ENCODE assay signal across 15 mouse cellular contexts in genomic region chr19:14424016-14424964, GRCm38 (mm10).
DNase-seq lines count a peak whose midpoint lies in the region; ATAC-seq lines count a peak whose summit lies in the region.
"Had no signal": no experiment of that assay in that cellular context is flagged by ENCODE, and none has a peak within 500 bp of the region (broad histone marks: within the 10 kb centered on the region; RNA-seq: fewer than 3 reads in every experiment).

No protein-coding gene starts in this region.

- no peak overlapping the region for H3K27ac ChIP-seq in heart, embryonic 11.5 days (ENCODE audit: low read depth, low read length)
- no peak overlapping the region for H3K27ac ChIP-seq in heart, embryonic 12.5 days (ENCODE audit: poor library complexity, severe bottlenecking)
- H3K27ac ChIP-seq in liver, embryonic 12.5 days: no peak overlapping the region
- no peak overlapping the region for H3K27ac ChIP-seq in forebrain, embryonic 11.5 days (ENCODE audit: low read depth, low read length)
- H3K27ac ChIP-seq: midbrain, embryonic 15.5 days; neural tube, embryonic 12.5 days had no signal

- no peak for ATAC-seq in heart, embryonic 11.5 days (replicated peaks; ENCODE audit: insufficient number of reproducible peaks, low FRiP score, low TSS enrichment)
- ATAC-seq in heart, embryonic 12.5 days (ENCODE audit: insufficient number of reproducible peaks, low FRiP score): no peak
- ATAC-seq in liver, embryonic 12.5 days: no peak
- no peak for ATAC-seq in forebrain, embryonic 11.5 days (replicated peaks; ENCODE audit: low FRiP score)
- ATAC-seq: inflammation-experienced regulatory T-cells, adult 6 months; midbrain, embryonic 15.5 days; Patski had no signal

- H3K36me3 ChIP-seq in heart, embryonic 11.5 days (ENCODE audit: control insufficient read depth, insufficient read depth, low read length): no peaks in the 10 kb centered on the region
- no peaks in the 10 kb centered on the region for H3K36me3 ChIP-seq in heart, embryonic 12.5 days
- H3K36me3 ChIP-seq in liver, embryonic 12.5 days: no peaks in the 10 kb centered on the region
- H3K36me3 ChIP-seq in forebrain, embryonic 11.5 days (ENCODE audit: control insufficient read depth, insufficient read depth, low read length): no peaks in the 10 kb centered on the region
- H3K36me3 ChIP-seq: midbrain, embryonic 15.5 days; neural tube, embryonic 12.5 days had no signal

- no peak overlapping the region for H3K4me3 ChIP-seq in heart, embryonic 11.5 days (ENCODE audit: low read depth, low read length)
- no peak overlapping the region for H3K4me3 ChIP-seq in heart, embryonic 12.5 days
- no peak overlapping the region for H3K4me3 ChIP-seq in liver, embryonic 12.5 days
- H3K4me3 ChIP-seq in forebrain, embryonic 11.5 days (ENCODE audit: low read depth, low read length): no peak overlapping the region
- H3K4me3 ChIP-seq: midbrain, embryonic 15.5 days; neural tube, embryonic 12.5 days had no signal

- peak overlapping the region; percentile 16; the same call in 1 of the 2 replicates for H3K4me2 ChIP-seq in heart, embryonic 11.5 days
- no peak overlapping the region for H3K4me2 ChIP-seq in heart, embryonic 12.5 days
- peak overlapping the region; percentile 16 for H3K4me2 ChIP-seq in liver, embryonic 12.5 days
- no peak overlapping the region for H3K4me2 ChIP-seq in forebrain, embryonic 11.5 days (ENCODE audit: low read depth, low read length, severe bottlenecking)
- H3K4me2 ChIP-seq: midbrain, embryonic 15.5 days; neural tube, embryonic 12.5 days had no signal

- WGBS in heart, embryonic 11.5 days (ENCODE audit: insufficient replicate concordance): 17% methylated on average over 12 of the region's 12 CpGs
- WGBS in heart, embryonic 12.5 days: 21% methylated on average over 12 of the region's 12 CpGs
- WGBS in liver, embryonic 12.5 days (ENCODE audit: insufficient replicate concordance): 47% methylated on average over 12 of the region's 12 CpGs
- 75% methylated on average over 12 of the region's 12 CpGs for WGBS in forebrain, embryonic 11.5 days

- no peak overlapping the region for H3K9ac ChIP-seq in heart, embryonic 11.5 days (ENCODE audit: low read depth, low read length)
- no peak overlapping the region for H3K9ac ChIP-seq in heart, embryonic 12.5 days
- no peak overlapping the region for H3K9ac ChIP-seq in liver, embryonic 12.5 days
- H3K9ac ChIP-seq in forebrain, embryonic 11.5 days (ENCODE audit: low read length): no peak overlapping the region
- H3K9ac ChIP-seq: midbrain, embryonic 15.5 days; neural tube, embryonic 12.5 days had no signal

- H3K9me3 ChIP-seq in heart, embryonic 11.5 days (replicated peaks; ENCODE audit: control insufficient read depth, low read length): no peaks in the 10 kb centered on the region
- no peaks in the 10 kb centered on the region for H3K9me3 ChIP-seq in heart, embryonic 12.5 days (replicated peaks)
- no peaks in the 10 kb centered on the region for H3K9me3 ChIP-seq in liver, embryonic 12.5 days (replicated peaks)
- H3K9me3 ChIP-seq in forebrain, embryonic 11.5 days (ENCODE audit: control insufficient read depth, low read length): no peaks in the 10 kb centered on the region
- H3K9me3 ChIP-seq: midbrain, embryonic 15.5 days; neural tube, embryonic 12.5 days had no signal

- peaks cover 17% of the 10 kb centered on the region for H3K4me1 ChIP-seq in heart, embryonic 11.5 days (ENCODE audit: control insufficient read depth, insufficient read depth, low read length)
- peaks cover 24% of the 10 kb centered on the region for H3K4me1 ChIP-seq in heart, embryonic 12.5 days (replicated peaks)
- H3K4me1 ChIP-seq in liver, embryonic 12.5 days: peaks cover 43% of the 10 kb centered on the region
- peaks cover 8% of the 10 kb centered on the region; the same call in 1 of the 2 replicates for H3K4me1 ChIP-seq in forebrain, embryonic 11.5 days (replicated peaks; ENCODE audit: control insufficient read depth, insufficient read depth, low read length)

- no peak for DNase-seq in liver
- peak; percentile 27 for DNase-seq in NIH3T3 (ENCODE audit: low read depth)
- DNase-seq in mesoderm, embryonic 11.5 days (ENCODE audit: low read depth, low spot score): peak; percentile 38
- DNase-seq in forebrain, embryonic 11.5 days (ENCODE audit: low spot score): no peak
- DNase-seq in cerebellum, adult 8-10 months: no peak
- DNase-seq: heart, adult 18-20 months; heart, postnatal 36 days; lung, adult 2 months had no signal

- H3K27me3 ChIP-seq in heart, embryonic 11.5 days (ENCODE audit: control insufficient read depth, insufficient read depth, low read length): peaks cover 3% of the 10 kb centered on the region; the same call in 1 of the 2 replicates
- peaks cover 17% of the 10 kb centered on the region for H3K27me3 ChIP-seq in heart, embryonic 12.5 days (replicated peaks)
- no peaks in the 10 kb centered on the region for H3K27me3 ChIP-seq in liver, embryonic 12.5 days (replicated peaks)
- no peaks in the 10 kb centered on the region for H3K27me3 ChIP-seq in forebrain, embryonic 11.5 days (ENCODE audit: control insufficient read depth, insufficient read depth, low read length)
- H3K27me3 ChIP-seq: neural tube, embryonic 12.5 days had no signal

Comparison
In these comparisons a context has a peak if more than half of its experiments do, and no peak if none do; other contexts are left out.
1. H3K4me2 ChIP-seq: peak in heart, embryonic 11.5 days (single experiment) and liver, embryonic 12.5 days (single experiment); none in heart, embryonic 12.5 days (single experiment) and forebrain, embryonic 11.5 days (single experiment).
2. DNase-seq: peak in NIH3T3 (single experiment) and mesoderm, embryonic 11.5 days (single experiment); none in liver (single experiment), forebrain, embryonic 11.5 days (single experiment) and cerebellum, adult 8-10 months (single experiment).